Mouse (Mus musculus) CH12.LX (cell line): ENCODE measurements around the gene Hspbp1. TPM values are rescaled to one million over a fixed set of nuclear protein-coding genes. Genes with fewer than 3 reads are reported as not detected.
A peak's percentile ranks its signal among the peaks of the same experiment; 100 is the strongest.

ENCODE experiments used
- DNase-seq: peaks from one replicate; pipeline ENCODE4 v3.0.0-alpha.2; 2013; ENCODE audit errors: extremely low read depth
- H3K27ac ChIP-seq: 2 replicates; pipeline ENCODE4 v1.5.1; 2012; ENCODE audit warnings: low read depth, mild to moderate bottlenecking, control low read depth, moderate library complexity; ENCODE audit not compliant: insufficient read depth
- H3K27me3 ChIP-seq: replicated peaks from 2 replicates; pipeline ENCODE3; 2012; ENCODE audit warnings: inconsistent platforms
- H3K36me3 ChIP-seq, 2 experiments: replicated peaks in 1 of 2; 2 replicates each; pipeline versions ENCODE3 to v1.6.1; 2012; ENCODE audit warnings: inconsistent platforms in 1 of 2, low read length in 1 of 2, mild to moderate bottlenecking in 1 of 2, mixed read lengths in 1 of 2, moderate library complexity in 1 of 2; ENCODE audit not compliant: control insufficient read depth in 1 of 2, insufficient read depth in 1 of 2
- H3K4me1 ChIP-seq, 2 experiments: 2 replicates each; pipeline ENCODE4 v1.6.1; 2012; ENCODE audit warnings: inconsistent platforms in 1 of 2, moderate library complexity in 1 of 2; ENCODE audit not compliant: insufficient read depth in 2 of 2, control insufficient read depth in 1 of 2
- H3K4me2 ChIP-seq: 2 replicates; pipeline ENCODE4 v1.6.1; 2012; ENCODE audit warnings: low read depth, mild to moderate bottlenecking, control low read depth; ENCODE audit not compliant: poor library complexity, insufficient read depth, severe bottlenecking
- H3K4me3 ChIP-seq, 3 experiments: fragments of 150-350 bp in 1 of 3; sonication (generic) in 1 of 3; replicated peaks in 1 of 3; 2 replicates each; pipeline versions ENCODE3 to v1.5.1; 2011 to 2012; ENCODE audit warnings: low read depth in 2 of 3, low read length in 2 of 3, mild to moderate bottlenecking in 2 of 3, moderate library complexity in 2 of 3, control low read depth in 1 of 3, improper control_type of control experiment in 1 of 3, inconsistent platforms in 1 of 3, mixed read lengths in 1 of 3; ENCODE audit not compliant: poor library complexity in 1 of 3
- H3K79me2 ChIP-seq: replicated peaks from 2 replicates; pipeline ENCODE4 v1.6.1; 2012; ENCODE audit warnings: mild to moderate bottlenecking, moderate library complexity; ENCODE audit not compliant: control insufficient read depth, poor library complexity, insufficient read depth, severe bottlenecking; ENCODE audit errors: extremely low read depth
- H3K9ac ChIP-seq: 2 replicates; pipeline ENCODE4 v1.6.1; 2012; ENCODE audit warnings: low read depth, mild to moderate bottlenecking, control low read depth, moderate library complexity; ENCODE audit not compliant: insufficient read depth
- H3K9me3 ChIP-seq: replicated peaks from 2 replicates; pipeline ENCODE3; 2012; ENCODE audit warnings: low read length, inconsistent platforms, mixed read lengths
- CHD2 ChIP-seq: IDR thresholded peaks from 2 replicates; pipeline ENCODE4 v1.6.1; 2011; ENCODE audit warnings: low read length, improper control_type of control experiment
- CTCF ChIP-seq, 2 experiments: IDR thresholded peaks in 1 of 2; conservative IDR thresholded peaks in 1 of 2; 2 replicates each; pipeline ENCODE4 v1.5.1; 2011 to 2012; ENCODE audit warnings: low read depth in 2 of 2, low read length in 2 of 2, improper control_type of control experiment in 1 of 2, inconsistent platforms in 1 of 2, mild to moderate bottlenecking in 1 of 2, moderate library complexity in 1 of 2
- E2F4 ChIP-seq: IDR thresholded peaks from 2 replicates; pipeline ENCODE4 v1.6.1; 2011; ENCODE audit warnings: low read depth, low read length, improper control_type of control experiment; ENCODE audit not compliant: insufficient replicate concordance
- EP300 ChIP-seq: IDR thresholded peaks from 2 replicates; pipeline ENCODE4 v1.6.1; 2011; ENCODE audit warnings: low read length, improper control_type of control experiment
- HCFC1 ChIP-seq: IDR thresholded peaks from 2 replicates; pipeline ENCODE4 v1.6.1; 2012; ENCODE audit warnings: low read depth, mild to moderate bottlenecking, inconsistent platforms, low read length, improper control_type of control experiment
- MAX ChIP-seq: IDR thresholded peaks from 2 replicates; pipeline ENCODE4 v1.6.1; 2011; ENCODE audit warnings: low read length, improper control_type of control experiment
- MXI1 ChIP-seq: IDR thresholded peaks from 2 replicates; pipeline ENCODE4 v1.6.1; 2011; ENCODE audit warnings: mild to moderate bottlenecking, low read depth, low read length, improper control_type of control experiment
- MYC ChIP-seq: IDR thresholded peaks from 2 replicates; pipeline ENCODE4 v1.6.1; 2011; ENCODE audit warnings: low read depth, mild to moderate bottlenecking, improper control_type of control experiment, low read length
- POLR2A ChIP-seq: IDR thresholded peaks from 2 replicates; pipeline ENCODE4 v1.6.1; 2011; ENCODE audit warnings: low read depth, mild to moderate bottlenecking, improper control_type of control experiment, low read length
- POLR2AphosphoS2 ChIP-seq: IDR thresholded peaks from 2 replicates; pipeline ENCODE4 v1.6.1; 2011; ENCODE audit warnings: low read depth, low read length, improper control_type of control experiment
- RAD21 ChIP-seq: IDR thresholded peaks from 2 replicates; pipeline ENCODE4 v1.6.1; 2011; ENCODE audit warnings: low read depth, mild to moderate bottlenecking, low read length, improper control_type of control experiment, moderate library complexity
- SIN3A ChIP-seq: IDR thresholded peaks from 2 replicates; pipeline ENCODE4 v1.6.1; 2012; ENCODE audit warnings: low read length, improper control_type of control experiment, inconsistent platforms
- SMC3 ChIP-seq: IDR thresholded peaks from 2 replicates; pipeline ENCODE4 v1.6.1; 2011; ENCODE audit warnings: low read depth, low read length, improper control_type of control experiment
- USF1 ChIP-seq: IDR thresholded peaks from 2 replicates; pipeline ENCODE4 v1.6.1; 2014; ENCODE audit warnings: low read depth, mild to moderate bottlenecking, inconsistent platforms, low read length, improper control_type of control experiment
- USF2 ChIP-seq: conservative IDR thresholded peaks from 2 replicates; pipeline ENCODE4 v1.6.1; 2011; ENCODE audit warnings: low read depth, low read length, improper control_type of control experiment
- ZMIZ1 ChIP-seq: IDR thresholded peaks from 2 replicates; pipeline ENCODE4 v1.6.1; 2012; ENCODE audit warnings: low read depth, mild to moderate bottlenecking, inconsistent platforms, low read length, improper control_type of control experiment
- dilution Hi-C: fragments of 300-500 bp; cut with MboI; formaldehyde crosslinking; loops from 2 replicates; pipeline ENCODE4 v1.14.3; 2020; ENCODE audit warnings: low sequenced_read_pairs; ENCODE audit not compliant: extremely low pct_unique_long_range_greater_than_20kb, extremely low pct_ligation_motif_present
- in situ Hi-C: fragments of 300-500 bp; cut with MboI; formaldehyde crosslinking; loops from 3 replicates; pipeline ENCODE4 v1.14.3; 2019; ENCODE audit warnings: low sequenced_read_pairs, low pct_ligation_motif_present, low pct_unique_long_range_greater_than_20kb, mixed read lengths
- polyA plus RNA-seq: library from polyadenylated mRNA; unstranded; fragments of >175 nt; gene quantifications from 2 replicates; pipeline ENCODE4 v1.2.1, GENCODE M21; 2012; ENCODE audit warnings: low read depth; ENCODE audit not compliant: insufficient read length
- total RNA-seq, 2 experiments: library from RNA; depleted of rRNA; stranded (reverse); fragments of 300-350 nt in 1 of 2; fragments of >200 nt in 1 of 2; gene quantifications; 2 replicates each; pipeline ENCODE4 v1.2.3; 2012 to 2014

The Hspbp1 gene
- total and polyA plus RNA-seq, 3 experiments, result 90.6 to 131 (median 98.8) TPM

GRCm38 (mm10) chr7:4716955-4717354 is 32.1 kb upstream of the Hspbp1 start:
- in situ Hi-C loops, result no loop called here
- no peaks in the 10 kb centered on the region for H3K36me3 ChIP-seq
- H3K4me3 ChIP-seq, result peak overlapping the region in 1 of 3 experiments; percentile 33
- H3K79me2 ChIP-seq, result no peaks in the 10 kb centered on the region
- H3K9me3 ChIP-seq, result no peaks in the 10 kb centered on the region
- peak; percentile 58 for DNase-seq
- dilution Hi-C loops, result no loop called here
- no peak overlapping the region for H3K9ac ChIP-seq
- H3K4me1 ChIP-seq, result peaks cover 5 to 45% of the 10 kb centered on the region in 2 experiments; a peak in 3 of 4 replicates
- peak; percentile 95 for TF ChIP-seq MYC
- peak; percentile 49; the same call in 1 of the 2 replicates for TF ChIP-seq USF2
- TF ChIP-seq ZMIZ1, result no peak
- no peak for TF ChIP-seq SIN3A
- peak; percentile 49; the same call in 1 of the 2 replicates for TF ChIP-seq EP300
- no peak for TF ChIP-seq E2F4
- peak; percentile 42 for TF ChIP-seq USF1
- TF ChIP-seq HCFC1, result no peak
- no peak for TF ChIP-seq SMC3
- no peak for TF ChIP-seq POLR2AphosphoS2
- TF ChIP-seq MXI1, result 0 out of 2 replicates have a peak, but pooled peaks have one; percentile 59
- TF ChIP-seq MAX, result peak; percentile 98
- TF ChIP-seq CHD2, result no peak
- TF ChIP-seq, all 38 proteins: peak for 6
- no peaks in the 10 kb centered on the region for H3K27me3 ChIP-seq
- H3K4me2 ChIP-seq, result peak overlapping the region; percentile 37
- H3K27ac ChIP-seq, result no peak overlapping the region

- Histone ChIP-seq H3K9ac (no peak overlapping the region), H3K4me2 (no peak overlapping the region), H3K27ac (no peak overlapping the region), H3K27me3 (no peaks in the 10 kb centered on the region), H3K79me2 (no peaks in the 10 kb centered on the region), H3K4me3 (no peak overlapping the region), H3K36me3 (no peaks in the 10 kb centered on the region), H3K4me1 (peaks cover 5 to 23% of the 10 kb centered on the region in 2 experiments; a peak in 3 of 4 replicates), H3K9me3 (no peaks in the 10 kb centered on the region)
- TF ChIP-seq SMC3 (peak; percentile 43), CTCF (conservative IDR thresholded peaks at IDR 0.05 in 1 of 2, IDR thresholded peaks at IDR 0.05 in 1 of 2; ENCODE audit: low read depth in 2 of 2, low read length in 2 of 2) (peak in 1 of 2 experiments; percentile 54; a peak in 2 of 4 replicates), SIN3A (no peak), RAD21 (peak; percentile 53), POLR2A (no peak)
- no peak for DNase-seq
- in situ Hi-C loops, result no loop called here
- dilution Hi-C loops, result no loop called here
Measured at GRCm38 (mm10) chr7:4712594-4712993, 27.7 kb upstream of the Hspbp1 start.
